Mouse (Mus musculus) adrenal gland, postnatal 25 days (tissue): ENCODE measurements around the gene Guk1. TPM values are rescaled to one million over a fixed set of nuclear protein-coding genes. Genes with fewer than 3 reads are reported as not detected.

Experiments used
- total RNA-seq: library from RNA; stranded (reverse); gene quantifications from 2 replicates; pipeline ENCODE4 v1.2.3, GENCODE M21; 2021

The Guk1 gene
- total RNA-seq, 1 experiment from 2014 or later, result 54.6 TPM

Other genes with a start within 250 kb of the Guk1 start
- gene Hist3h2ba, start 243.3 kb downstream of the Guk1 start, total RNA-seq, result 8.5 and 9.6 TPM in 2 replicates
- gene Hist3h2a, start 237.5 kb downstream of the Guk1 start, total RNA-seq, result 21.2 and 25.6 TPM in 2 replicates
- gene Trim17, start 237.5 kb downstream of the Guk1 start, total RNA-seq, result 0.21 TPM in 1 of 2 replicates, not detected in the other
- gene Trim11, start 214.1 kb downstream of the Guk1 start, total RNA-seq, result 30.0 and 30.1 TPM in 2 replicates
- 0.95 and 1.0 TPM in 2 replicates for gene Obscn, start 55.8 kb downstream of the Guk1 start, total RNA-seq
- gene Iba57, start 28.5 kb downstream of the Guk1 start, total RNA-seq, result 17.9 and 18.1 TPM in 2 replicates
- 0.43 and 0.57 TPM in 2 replicates for gene Gjc2, start 9.0 kb downstream of the Guk1 start, total RNA-seq
- 42.3 and 52.6 TPM in 2 replicates for gene Mrpl55, start 10.3 kb upstream of the Guk1 start, total RNA-seq
- 32.4 and 36.6 TPM in 2 replicates for gene 2310033P09Rik, start 16.1 kb upstream of the Guk1 start, total RNA-seq
- gene Arf1, start 36.1 kb upstream of the Guk1 start, total RNA-seq, result 405 and 412 TPM in 2 replicates
- gene Wnt3a, start 98.5 kb upstream of the Guk1 start, total RNA-seq, result not detected in 2 replicates
- 1.00 and 1.1 TPM in 2 replicates for gene Wnt9a, start 114.7 kb upstream of the Guk1 start, total RNA-seq
- gene Prss38, start 183.4 kb upstream of the Guk1 start, total RNA-seq, result not detected in 2 replicates